Mouse (Mus musculus) heart, postnatal 10 days (tissue): ENCODE measurements around the gene Ppp1r13b. TPM values are rescaled to one million over a fixed set of nuclear protein-coding genes. Genes with fewer than 3 reads are reported as not detected.
A peak's percentile ranks its signal among the peaks of the same experiment; 100 is the strongest.

Source experiments
- DNase-seq, 2 experiments: peaks; one replicate each; pipeline ENCODE4 v3.0.0; 2021
- intact Hi-C: fragments of 180-260 bp; cut with DNase I; formaldehyde crosslinking; loops from one replicate; pipeline ENCODE4 v1.15.1; 2025
- total RNA-seq, 2 experiments: library from RNA; stranded (reverse); gene quantifications; 2 replicates each; pipeline ENCODE4 v1.2.3; 2021

The Ppp1r13b gene
- total RNA-seq, 2 experiments from 2014 or later = 23.4 to 26.8 TPM

- DNase-seq = no peak
- intact Hi-C loops = no loop called here
Measured at GRCm38 (mm10) chr12:111803538-111803937, 104.4 kb downstream of the Ppp1r13b start.

GRCm38 (mm10) chr12:111800459-111801183 is 107.3 kb downstream of the Ppp1r13b start:
- intact Hi-C loops = no loop called here
- DNase-seq = peak; percentile 52 to 56

GRCm38 (mm10) chr12:111798493-111798892 is 109.4 kb downstream of the Ppp1r13b start:
- intact Hi-C loops = no loop called here
- DNase-seq = no peak

GRCm38 (mm10) chr12:111797251-111797650 is 110.7 kb downstream of the Ppp1r13b start:
- intact Hi-C loops = no loop called here
- no peak for DNase-seq

GRCm38 (mm10) chr12:111795180-111795895 is 112.6 kb downstream of the Ppp1r13b start:
- intact Hi-C loops = no loop called here
- DNase-seq = peak; percentile 82

GRCm38 (mm10) chr12:111794526-111795179 is 113.3 kb downstream of the Ppp1r13b start:
- intact Hi-C loops = no loop called here

GRCm38 (mm10) chr12:111794102-111794501 is 113.8 kb downstream of the Ppp1r13b start:
- DNase-seq = peak; percentile 84 to 86
- intact Hi-C loops = no loop called here

More at GRCm38 (mm10) chr12:111794526-111795179, 113.3 kb downstream of the Ppp1r13b start:
- peak in 1 of 2 experiments; percentile 36 for DNase-seq

GRCm38 (mm10) chr12:111791474-111792104 is 116.3 kb downstream of the Ppp1r13b start:
- no peak for DNase-seq
- intact Hi-C loops = no loop called here

- intact Hi-C loops = no loop called here
Measured at GRCm38 (mm10) chr12:111790631-111791030, 117.3 kb downstream of the Ppp1r13b start.

GRCm38 (mm10) chr12:111790090-111790489 is 117.8 kb downstream of the Ppp1r13b start:
- intact Hi-C loops = no loop called here
- no peak for DNase-seq

More at GRCm38 (mm10) chr12:111790631-111791030, 117.3 kb downstream of the Ppp1r13b start:
- DNase-seq = no peak

- intact Hi-C loops = no loop called here
- DNase-seq = no peak
Measured at GRCm38 (mm10) chr12:111787015-111787414, 120.9 kb downstream of the Ppp1r13b start.

- DNase-seq = no peak
- intact Hi-C loops = no loop called here
Measured at GRCm38 (mm10) chr12:111785174-111785573, 122.7 kb downstream of the Ppp1r13b start.

GRCm38 (mm10) chr12:111779544-111779943 is 128.4 kb downstream of the Ppp1r13b start:
- intact Hi-C loops = no loop called here
- DNase-seq = no peak

Other genes starting within 250 kb of the Ppp1r13b start
- gene Ckb, start 235.8 kb downstream of the Ppp1r13b start, total RNA-seq = 100 to 1,000 TPM; 127 to 140 TPM
- gene Trmt61a, start 230.0 kb downstream of the Ppp1r13b start, total RNA-seq = 1 to 10 TPM; 6.4 to 8.3 TPM
- 10 to 100 TPM; 29.1 to 32.7 TPM for gene Bag5, start 194.9 kb downstream of the Ppp1r13b start, total RNA-seq
- gene Apopt1, start 194.8 kb downstream of the Ppp1r13b start, total RNA-seq = 10 to 100 TPM; 39.6 to 41.5 TPM
- 100 to 1,000 TPM; 151 to 166 TPM for gene Klc1, start 149.3 kb downstream of the Ppp1r13b start, total RNA-seq
- 1 to 10 TPM; 3.5 to 4.0 TPM for gene Xrcc3, start 94.2 kb downstream of the Ppp1r13b start, total RNA-seq
- 10 to 100 TPM; 44.5 to 53.2 TPM for gene Zfyve21, start 93.9 kb downstream of the Ppp1r13b start, total RNA-seq
- gene Atp5mpl, start 58.9 kb upstream of the Ppp1r13b start, total RNA-seq = 1,000 to 10,000 TPM; 1,429 to 1,432 TPM
- gene Tdrd9, start 63.4 kb upstream of the Ppp1r13b start, total RNA-seq = under 1 TPM; 0.15 to 0.26 TPM
- gene Rd3l, start 73.2 kb upstream of the Ppp1r13b start, total RNA-seq = under 1 TPM; 0.26 to 0.64 TPM
- gene Aspg, start 198.6 kb upstream of the Ppp1r13b start, total RNA-seq = 1 to 10 TPM; 1.5 to 2.9 TPM
- gene Kif26a, start 238.1 kb upstream of the Ppp1r13b start, total RNA-seq = 10 to 100 TPM; 33.4 to 33.5 TPM